Mouse (Mus musculus): ENCODE data around the gene Ryr3. TPM values are rescaled to one million over a fixed set of nuclear protein-coding genes. Genes with fewer than 3 reads are reported as not detected.
"Not testable (repeated sequence)": the region's sequence is repeated elsewhere in the genome, so short reads cannot be mapped to it uniquely, and the experiment has no call there.

Gene Ryr3
- polyA plus RNA-seq, 1 experiment from 2014 or later = 3.6 TPM

GRCm38 (mm10) chr2:113092756-113093155, 124.1 kb downstream of the Ryr3 start:
- no peaks in the 10 kb centered on the region for H3K4me1 ChIP-seq
- H3K4me2 ChIP-seq = no peak overlapping the region
- H3K4me3 ChIP-seq (replicated peaks) = no peak overlapping the region
- H3K27me3 ChIP-seq (replicated peaks) = no peaks in the 10 kb centered on the region
- no peak overlapping the region for H3K27ac ChIP-seq
- H3K9ac ChIP-seq = no peak overlapping the region
- ATAC-seq (ENCODE audit: insufficient read depth, low FRiP score, low read depth) = no peak
- H3K9me3 ChIP-seq = no peaks in the 10 kb centered on the region
- 72% methylated on average over 1 of the region's 1 CpGs for WGBS
- H3K36me3 ChIP-seq = no peaks in the 10 kb centered on the region

- not testable (repeated sequence) for H3K9me3 ChIP-seq; H3K27ac ChIP-seq; ATAC-seq (ENCODE audit: insufficient read depth, low FRiP score, low read depth); H3K36me3 ChIP-seq; H3K27me3 ChIP-seq (replicated peaks); H3K4me1 ChIP-seq; H3K9ac ChIP-seq; H3K4me2 ChIP-seq; H3K4me3 ChIP-seq (replicated peaks)
- 81% methylated on average over 1 of the region's 1 CpGs for WGBS
These were observed 125.6 kb downstream of the Ryr3 start for GRCm38 (mm10) chr2:113091316-113091715.

GRCm38 (mm10) chr2:113076396-113076795, 140.5 kb downstream of the Ryr3 start:
- Histone ChIP-seq H3K36me3 (no peaks in the 10 kb centered on the region), H3K4me2 (no peak overlapping the region), H3K4me1 (no peaks in the 10 kb centered on the region), H3K27me3 (replicated peaks) (no peaks in the 10 kb centered on the region), H3K4me3 (replicated peaks) (no peak overlapping the region), H3K9me3 (no peaks in the 10 kb centered on the region), H3K27ac (no peak overlapping the region), H3K9ac (no peak overlapping the region)
- 82% methylated on average over 4 of the region's 4 CpGs for WGBS
- no peak for ATAC-seq (ENCODE audit: insufficient read depth, low FRiP score, low read depth)

GRCm38 (mm10) chr2:113059367-113059766, 157.5 kb downstream of the Ryr3 start:
- ATAC-seq (ENCODE audit: insufficient read depth, low FRiP score, low read depth) = no peak
- no peaks in the 10 kb centered on the region for H3K36me3 ChIP-seq
- WGBS = 80% methylated on average over 5 of the region's 5 CpGs

GRCm38 (mm10) chr2:113058914-113059313, 158.0 kb downstream of the Ryr3 start:
- WGBS = 56% methylated on average over 5 of the region's 5 CpGs
- Histone ChIP-seq H3K4me1 (no peaks in the 10 kb centered on the region), H3K36me3 (no peaks in the 10 kb centered on the region), H3K9ac (no peak overlapping the region), H3K4me3 (replicated peaks) (no peak overlapping the region), H3K9me3 (no peaks in the 10 kb centered on the region), H3K27me3 (replicated peaks) (no peaks in the 10 kb centered on the region), H3K27ac (no peak overlapping the region), H3K4me2 (no peak overlapping the region)
- no peak for ATAC-seq (ENCODE audit: insufficient read depth, low FRiP score, low read depth)

More at GRCm38 (mm10) chr2:113059367-113059766, 157.5 kb downstream of the Ryr3 start:
- H3K9ac ChIP-seq = no peak overlapping the region
- H3K4me1 ChIP-seq = no peaks in the 10 kb centered on the region
- no peak overlapping the region for H3K4me3 ChIP-seq (replicated peaks)
- H3K4me2 ChIP-seq = no peak overlapping the region
- H3K9me3 ChIP-seq = no peaks in the 10 kb centered on the region
- H3K27ac ChIP-seq = no peak overlapping the region
- H3K27me3 ChIP-seq (replicated peaks) = no peaks in the 10 kb centered on the region

GRCm38 (mm10) chr2:113058116-113058515, 158.8 kb downstream of the Ryr3 start:
- H3K4me3 ChIP-seq (replicated peaks) = no peak overlapping the region
- H3K9me3 ChIP-seq = no peaks in the 10 kb centered on the region
- no peak overlapping the region for H3K9ac ChIP-seq
- H3K4me2 ChIP-seq = no peak overlapping the region
- no peaks in the 10 kb centered on the region for H3K4me1 ChIP-seq
- WGBS = 52% methylated on average over 3 of the region's 3 CpGs
- no peak overlapping the region for H3K27ac ChIP-seq
- H3K36me3 ChIP-seq = no peaks in the 10 kb centered on the region
- no peaks in the 10 kb centered on the region for H3K27me3 ChIP-seq (replicated peaks)
- no peak for ATAC-seq (ENCODE audit: insufficient read depth, low FRiP score, low read depth)

- WGBS = 76% methylated on average over 2 of the region's 2 CpGs
- no peak for ATAC-seq (ENCODE audit: insufficient read depth, low FRiP score, low read depth)
- Histone ChIP-seq H3K36me3 (no peaks in the 10 kb centered on the region), H3K9me3 (no peaks in the 10 kb centered on the region), H3K27ac (no peak overlapping the region), H3K4me1 (no peaks in the 10 kb centered on the region), H3K4me2 (no peak overlapping the region), H3K9ac (no peak overlapping the region), H3K4me3 (replicated peaks) (no peak overlapping the region), H3K27me3 (replicated peaks) (no peaks in the 10 kb centered on the region)
These were observed 161.3 kb downstream of the Ryr3 start for GRCm38 (mm10) chr2:113055591-113055990.

- no peak for ATAC-seq (ENCODE audit: insufficient read depth, low FRiP score, low read depth)
- H3K4me1 ChIP-seq = no peaks in the 10 kb centered on the region
- WGBS = 57% methylated on average over 1 of the region's 1 CpGs
These were observed 167.1 kb downstream of the Ryr3 start for GRCm38 (mm10) chr2:113049831-113050230.

GRCm38 (mm10) chr2:113036550-113036949, 180.3 kb downstream of the Ryr3 start:
- Histone ChIP-seq H3K27me3 (replicated peaks) (no peaks in the 10 kb centered on the region), H3K36me3 (no peaks in the 10 kb centered on the region), H3K9me3 (no peaks in the 10 kb centered on the region), H3K9ac (no peak overlapping the region), H3K27ac (no peak overlapping the region), H3K4me2 (no peak overlapping the region), H3K4me1 (no peaks in the 10 kb centered on the region), H3K4me3 (replicated peaks) (no peak overlapping the region)
- no peak for ATAC-seq (ENCODE audit: insufficient read depth, low FRiP score, low read depth)
- 85% methylated on average over 2 of the region's 2 CpGs for WGBS

More at GRCm38 (mm10) chr2:113049831-113050230, 167.1 kb downstream of the Ryr3 start:
- Histone ChIP-seq H3K4me2 (no peak overlapping the region), H3K9ac (no peak overlapping the region), H3K4me3 (replicated peaks) (no peak overlapping the region), H3K9me3 (no peaks in the 10 kb centered on the region), H3K27ac (no peak overlapping the region), H3K27me3 (replicated peaks) (no peaks in the 10 kb centered on the region), H3K36me3 (no peaks in the 10 kb centered on the region)

- Histone ChIP-seq H3K27me3 (replicated peaks) (no peaks in the 10 kb centered on the region), H3K27ac (no peak overlapping the region), H3K36me3 (no peaks in the 10 kb centered on the region), H3K4me3 (replicated peaks) (no peak overlapping the region), H3K9ac (no peak overlapping the region), H3K9me3 (no peaks in the 10 kb centered on the region), H3K4me2 (no peak overlapping the region), H3K4me1 (no peaks in the 10 kb centered on the region)
- WGBS = 74% methylated on average over 5 of the region's 5 CpGs
- no peak for ATAC-seq (ENCODE audit: insufficient read depth, low FRiP score, low read depth)
These were observed 186.2 kb downstream of the Ryr3 start for GRCm38 (mm10) chr2:113030689-113031088.

GRCm38 (mm10) chr2:113019896-113020295, 197.0 kb downstream of the Ryr3 start:
- Histone ChIP-seq H3K9me3 (no peaks in the 10 kb centered on the region), H3K4me1 (no peaks in the 10 kb centered on the region), H3K9ac (no peak overlapping the region), H3K27me3 (replicated peaks) (no peaks in the 10 kb centered on the region), H3K4me3 (replicated peaks) (no peak overlapping the region), H3K36me3 (no peaks in the 10 kb centered on the region), H3K4me2 (no peak overlapping the region), H3K27ac (no peak overlapping the region)
- ATAC-seq (ENCODE audit: insufficient read depth, low FRiP score, low read depth) = no peak
- WGBS = 52% methylated on average over 7 of the region's 7 CpGs

GRCm38 (mm10) chr2:113018278-113018677, 198.6 kb downstream of the Ryr3 start:
- Histone ChIP-seq H3K4me1 (no peaks in the 10 kb centered on the region), H3K4me3 (replicated peaks) (no peak overlapping the region), H3K4me2 (no peak overlapping the region), H3K36me3 (no peaks in the 10 kb centered on the region), H3K9ac (no peak overlapping the region), H3K27me3 (replicated peaks) (no peaks in the 10 kb centered on the region), H3K9me3 (no peaks in the 10 kb centered on the region), H3K27ac (no peak overlapping the region)
- ATAC-seq (ENCODE audit: insufficient read depth, low FRiP score, low read depth) = no peak
- 63% methylated on average over 1 of the region's 1 CpGs for WGBS

- H3K27ac ChIP-seq = no peak overlapping the region
- no peak overlapping the region for H3K4me2 ChIP-seq
- no peak overlapping the region for H3K9ac ChIP-seq
- no peaks in the 10 kb centered on the region for H3K4me1 ChIP-seq
- no peak overlapping the region for H3K4me3 ChIP-seq (replicated peaks)
- H3K27me3 ChIP-seq (replicated peaks) = no peaks in the 10 kb centered on the region
- 78% methylated on average over 2 of the region's 2 CpGs for WGBS
- H3K36me3 ChIP-seq = no peaks in the 10 kb centered on the region
- no peak for ATAC-seq (ENCODE audit: insufficient read depth, low FRiP score, low read depth)
- H3K9me3 ChIP-seq = no peaks in the 10 kb centered on the region
These were observed 200.7 kb downstream of the Ryr3 start for GRCm38 (mm10) chr2:113016236-113016635.
